Mouse (Mus musculus) heart, embryonic 13.5 days (tissue): ENCODE data around the gene Ttc28. TPM values are rescaled to one million over a fixed set of nuclear protein-coding genes. Genes with fewer than 3 reads are reported as not detected.

ENCODE experiments used
- ATAC-seq: fragments of 200-750 bp; cut with Nextera tagmentation; 2 replicates; pipeline ENCODE4 v1.8.0; 2017; ENCODE audit warnings: moderate TSS enrichment; ENCODE audit not compliant: insufficient number of reproducible peaks, low FRiP score, low TSS enrichment; ENCODE audit errors: extremely low read depth
- H3K27ac ChIP-seq: fragments of 300-500 bp; sonication (generic); replicated peaks from 2 replicates; pipeline ENCODE4 v1.5.1; 2015; ENCODE audit warnings: moderate library complexity, mild to moderate bottlenecking, inconsistent platforms
- H3K27me3 ChIP-seq: fragments of 300-500 bp; sonication (generic); replicated peaks from 2 replicates; pipeline ENCODE4 v1.6.1; 2015; ENCODE audit warnings: mild to moderate bottlenecking, inconsistent platforms
- H3K36me3 ChIP-seq: fragments of 300-500 bp; sonication (generic); 2 replicates; pipeline ENCODE4 v1.6.1; 2015; ENCODE audit warnings: mild to moderate bottlenecking, inconsistent platforms
- H3K4me1 ChIP-seq: fragments of 300-500 bp; sonication (generic); 2 replicates; pipeline ENCODE4 v1.6.1; 2015; ENCODE audit warnings: inconsistent platforms
- H3K4me2 ChIP-seq: fragments of 300-500 bp; sonication (generic); 2 replicates; pipeline ENCODE4 v1.6.1; 2015; ENCODE audit warnings: inconsistent platforms, mild to moderate bottlenecking, moderate library complexity
- H3K4me3 ChIP-seq: fragments of 300-500 bp; sonication (generic); 2 replicates; pipeline ENCODE4 v1.5.1; 2015; ENCODE audit warnings: moderate library complexity, mild to moderate bottlenecking, inconsistent platforms
- H3K9ac ChIP-seq: fragments of 300-500 bp; sonication (generic); 2 replicates; pipeline ENCODE4 v1.6.1; 2015; ENCODE audit warnings: inconsistent platforms, mild to moderate bottlenecking, moderate library complexity
- H3K9me3 ChIP-seq: fragments of 300-500 bp; sonication (generic); 2 replicates; pipeline ENCODE4 v1.6.1; 2016; ENCODE audit warnings: inconsistent platforms
- WGBS: fragments of 180-500 bp; shearing (Covaris S2); methylation state at CpG from one replicate; pipeline ENCODE4 v1.1.7; 2015; ENCODE audit warnings: mixed read lengths; 5-methylcytosine and 5-hydroxymethylcytosine counted together
- polyA plus RNA-seq: library from polyadenylated mRNA; unstranded; fragments of >200 nt; fragmentation: Nextera tagmentation; extraction: Ambion mirVana; gene quantifications from 2 replicates; pipeline ENCODE4 v1.2.1, GENCODE M21; 2015

The Ttc28 gene
- polyA plus RNA-seq, 1 experiment from 2014 or later = 7.6 TPM

DNA sequence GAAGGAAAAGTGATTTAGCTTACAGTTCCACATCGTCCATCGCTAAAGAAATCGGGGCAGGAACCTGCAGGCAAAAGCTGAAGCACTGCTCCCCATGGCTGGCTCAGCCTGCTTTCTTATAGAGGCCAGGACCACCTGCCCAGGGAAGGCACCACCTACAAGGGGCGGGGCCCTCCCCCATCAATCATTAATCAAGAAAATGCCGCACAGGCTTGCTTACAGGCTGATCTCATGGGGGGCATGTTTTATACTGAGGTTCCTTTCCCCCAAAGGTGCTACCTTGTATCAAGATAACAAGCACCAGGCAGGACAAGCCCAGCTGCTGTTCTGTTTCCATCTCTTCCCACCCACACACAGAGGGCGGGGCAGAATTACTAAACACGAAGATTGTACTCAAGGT lies 419.1 kb downstream of the Ttc28 start:
- no peak overlapping the region for H3K4me2 ChIP-seq
- ATAC-seq = no peak
- WGBS = 50% methylated on average over 7 of the region's 7 CpGs

DNA sequence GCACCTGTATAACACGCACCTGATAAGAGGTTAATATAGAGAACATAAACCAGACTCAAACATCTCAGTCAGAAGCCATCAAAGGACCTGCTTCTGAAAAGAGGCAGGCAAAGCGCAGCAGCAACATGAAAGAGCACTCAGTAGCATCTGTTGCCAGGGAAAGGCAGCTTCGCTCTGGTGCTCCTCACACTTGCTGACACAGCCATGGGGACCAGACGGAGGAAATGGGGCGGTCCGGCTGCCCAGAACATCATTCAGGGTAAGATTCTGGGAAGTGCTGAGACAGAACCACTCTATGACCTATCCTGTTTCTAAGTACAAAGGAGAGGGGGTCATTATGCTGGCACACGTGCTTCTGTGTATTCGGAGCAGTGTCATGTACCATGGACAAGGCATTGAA lies 421.2 kb downstream of the Ttc28 start:
- Histone ChIP-seq H3K36me3 (no peaks in the 10 kb centered on the region), H3K9me3 (peaks cover 4% of the 10 kb centered on the region), H3K27me3 (no peaks in the 10 kb centered on the region; the same call in 1 of the 2 replicates), H3K9ac (no peak overlapping the region), H3K4me3 (no peak overlapping the region), H3K4me1 (peaks cover 12% of the 10 kb centered on the region), H3K27ac (no peak overlapping the region), H3K4me2 (no peak overlapping the region)
- ATAC-seq = no peak
- WGBS = 59% methylated on average over 8 of the region's 8 CpGs

More for the DNA sequence above, 419.1 kb downstream of the Ttc28 start:
- Histone ChIP-seq H3K9me3 (no peaks in the 10 kb centered on the region), H3K4me3 (no peak overlapping the region), H3K4me1 (peaks cover 12% of the 10 kb centered on the region), H3K36me3 (no peaks in the 10 kb centered on the region), H3K27ac (no peak overlapping the region), H3K27me3 (no peaks in the 10 kb centered on the region; the same call in 1 of the 2 replicates), H3K9ac (no peak overlapping the region)

DNA sequence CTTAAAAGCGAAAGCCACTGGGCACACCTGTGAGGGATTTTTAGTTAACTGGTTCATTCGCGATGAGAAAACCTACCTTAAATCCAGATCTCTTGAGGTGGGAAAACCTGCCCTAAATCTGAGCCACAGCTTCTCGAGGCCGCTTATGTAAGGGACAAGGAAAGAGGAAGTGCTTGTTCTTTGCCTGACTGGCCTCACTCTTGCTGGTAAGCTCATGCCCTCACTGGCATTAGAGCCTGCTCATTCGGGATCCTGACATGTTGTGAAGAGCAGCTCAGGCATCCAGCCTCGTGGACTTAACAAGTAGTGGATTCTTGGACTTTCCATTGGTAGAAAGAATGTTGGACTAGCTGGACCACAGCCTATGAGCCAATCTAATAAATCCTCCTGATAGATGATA lies 422.1 kb downstream of the Ttc28 start:
- Histone ChIP-seq H3K9me3 (peaks cover 4% of the 10 kb centered on the region), H3K9ac (no peak overlapping the region), H3K27me3 (no peaks in the 10 kb centered on the region; the same call in 1 of the 2 replicates), H3K4me3 (no peak overlapping the region), H3K4me2 (no peak overlapping the region), H3K4me1 (peaks cover 12% of the 10 kb centered on the region), H3K36me3 (no peaks in the 10 kb centered on the region), H3K27ac (no peak overlapping the region)
- no peak for ATAC-seq
- WGBS = 67% methylated on average over 7 of the region's 7 CpGs

DNA sequence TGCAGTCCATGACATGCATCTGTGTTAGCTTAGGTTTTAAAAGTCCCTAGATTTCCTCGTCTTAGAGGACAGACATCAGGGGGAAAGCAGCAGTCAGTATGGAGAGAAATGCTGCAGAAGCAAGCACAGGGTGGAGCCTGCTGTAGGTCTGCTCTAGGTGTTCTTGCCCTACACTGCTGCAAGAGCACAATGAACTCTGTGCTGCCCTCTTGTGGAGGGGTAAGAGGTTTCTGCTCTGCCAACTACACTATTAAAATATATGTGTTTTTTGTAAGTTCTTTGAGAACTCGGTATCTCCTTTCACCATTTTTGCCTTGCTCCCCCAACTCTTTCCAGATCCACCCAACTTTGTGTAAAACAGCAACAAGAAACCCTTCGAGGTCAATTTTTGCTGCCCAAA lies 425.1 kb downstream of the Ttc28 start:
- H3K27ac ChIP-seq = no peak overlapping the region
- H3K36me3 ChIP-seq = no peaks in the 10 kb centered on the region
- no peaks in the 10 kb centered on the region; the same call in 1 of the 2 replicates for H3K27me3 ChIP-seq
- H3K4me1 ChIP-seq = peaks cover 12% of the 10 kb centered on the region
- peaks cover 4% of the 10 kb centered on the region for H3K9me3 ChIP-seq
- no peak overlapping the region for H3K4me3 ChIP-seq
- H3K9ac ChIP-seq = no peak overlapping the region
- H3K4me2 ChIP-seq = no peak overlapping the region
- no peak for ATAC-seq
- WGBS = 82% methylated on average over 3 of the region's 3 CpGs

DNA sequence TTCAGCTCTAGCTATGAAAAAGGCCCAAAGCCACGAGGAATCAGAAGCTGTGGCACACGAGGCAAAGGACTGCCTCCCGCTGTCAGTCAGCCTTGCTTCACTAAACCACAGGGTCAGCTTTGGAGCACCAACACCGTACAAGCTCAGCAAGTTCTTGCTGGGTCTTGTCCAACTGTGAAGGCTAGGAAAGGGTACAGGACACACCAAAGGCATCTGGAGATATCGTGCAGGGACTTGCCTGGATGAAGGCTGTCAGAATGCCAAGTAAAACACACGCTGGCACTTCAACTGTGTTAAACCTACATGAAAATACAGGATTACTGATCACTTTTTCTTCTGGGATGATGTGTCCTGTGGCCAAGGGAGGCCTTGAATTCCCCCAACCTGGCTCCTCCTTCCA lies 430.6 kb downstream of the Ttc28 start:
- WGBS = 51% methylated on average over 6 of the region's 6 CpGs
- Histone ChIP-seq H3K36me3 (no peaks in the 10 kb centered on the region), H3K27ac (no peak overlapping the region), H3K27me3 (no peaks in the 10 kb centered on the region), H3K9ac (no peak overlapping the region), H3K9me3 (peaks cover 18% of the 10 kb centered on the region), H3K4me3 (no peak overlapping the region), H3K4me1 (peaks cover 5% of the 10 kb centered on the region), H3K4me2 (no peak overlapping the region)
- ATAC-seq = no peak

DNA sequence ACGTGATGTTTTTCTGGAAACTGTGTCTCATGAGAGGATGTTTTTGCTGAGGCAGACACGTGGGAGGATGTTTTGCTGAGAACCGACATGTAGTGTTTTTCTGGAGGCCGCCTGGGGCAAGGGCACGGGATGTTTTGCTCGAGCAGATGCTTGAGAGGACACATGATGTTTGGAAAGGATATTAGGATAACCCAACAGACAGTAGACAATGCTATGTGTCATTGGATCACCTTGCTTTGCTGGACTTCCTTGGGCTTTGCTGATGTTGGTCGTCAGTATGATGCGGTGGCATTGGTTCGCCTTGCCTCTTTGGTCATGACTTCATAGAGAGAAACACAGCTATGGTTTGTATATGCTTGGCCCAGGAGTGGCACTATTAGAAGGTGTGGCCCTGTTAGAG lies 434.2 kb downstream of the Ttc28 start:
- H3K27ac ChIP-seq = no peak overlapping the region
- WGBS = 76% methylated on average over 9 of the region's 9 CpGs

DNA sequence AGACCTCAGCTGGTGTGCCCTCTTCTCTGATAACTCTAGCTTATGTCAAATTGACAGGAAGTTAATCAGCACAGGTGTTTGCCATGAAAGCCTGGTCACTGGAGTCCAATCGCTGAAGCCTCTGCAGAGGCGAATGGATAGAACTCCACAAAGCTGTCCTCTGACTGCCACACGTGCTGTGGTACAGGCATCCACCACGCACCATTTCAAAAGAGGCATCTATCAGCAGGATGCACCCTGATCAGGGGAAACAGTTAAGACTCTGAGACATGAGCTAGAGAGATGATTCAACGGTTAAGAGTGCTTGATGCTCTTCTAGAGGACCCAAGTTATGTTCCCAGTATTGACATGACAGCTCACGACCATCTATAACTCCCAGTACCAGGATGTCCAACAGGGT lies 435.5 kb downstream of the Ttc28 start:
- no peak overlapping the region for H3K9ac ChIP-seq
- WGBS = 80% methylated on average over 6 of the region's 6 CpGs
- no peak overlapping the region for H3K4me3 ChIP-seq
- H3K36me3 ChIP-seq = no peaks in the 10 kb centered on the region
- H3K4me2 ChIP-seq = no peak overlapping the region
- H3K9me3 ChIP-seq = peaks cover 17% of the 10 kb centered on the region
- H3K27ac ChIP-seq = no peak overlapping the region
- H3K27me3 ChIP-seq = no peaks in the 10 kb centered on the region
- peaks cover 4% of the 10 kb centered on the region for H3K4me1 ChIP-seq
- ATAC-seq = no peak

More for the DNA sequence above, 434.2 kb downstream of the Ttc28 start:
- H3K4me2 ChIP-seq = no peak overlapping the region
- no peaks in the 10 kb centered on the region for H3K36me3 ChIP-seq
- H3K9me3 ChIP-seq = peaks cover 17% of the 10 kb centered on the region
- H3K4me3 ChIP-seq = no peak overlapping the region
- peaks cover 5% of the 10 kb centered on the region for H3K4me1 ChIP-seq
- H3K9ac ChIP-seq = no peak overlapping the region
- no peak for ATAC-seq
- no peaks in the 10 kb centered on the region for H3K27me3 ChIP-seq

DNA sequence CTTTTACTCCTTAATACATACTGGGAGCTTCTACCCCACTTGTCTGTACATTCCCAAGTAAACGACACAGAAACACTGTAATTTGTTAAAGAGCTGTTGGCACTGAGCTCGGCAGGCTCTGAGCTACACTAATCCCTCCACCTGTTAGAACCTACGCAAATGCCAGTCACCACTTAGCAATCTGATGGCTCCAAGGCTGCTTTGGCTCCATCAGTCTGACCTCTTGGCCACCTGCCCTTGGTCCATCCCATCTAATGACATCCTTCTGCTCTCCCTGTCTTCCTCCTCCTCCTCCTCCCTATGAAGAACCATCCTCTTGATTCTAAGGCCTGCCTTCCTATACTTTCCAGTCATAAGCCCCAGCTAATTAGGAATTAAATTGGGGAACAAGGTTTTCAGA lies 437.9 kb downstream of the Ttc28 start:
- Histone ChIP-seq H3K27me3 (no peaks in the 10 kb centered on the region), H3K27ac (no peak overlapping the region)
- 75% methylated on average over 3 of the region's 3 CpGs for WGBS

DNA sequence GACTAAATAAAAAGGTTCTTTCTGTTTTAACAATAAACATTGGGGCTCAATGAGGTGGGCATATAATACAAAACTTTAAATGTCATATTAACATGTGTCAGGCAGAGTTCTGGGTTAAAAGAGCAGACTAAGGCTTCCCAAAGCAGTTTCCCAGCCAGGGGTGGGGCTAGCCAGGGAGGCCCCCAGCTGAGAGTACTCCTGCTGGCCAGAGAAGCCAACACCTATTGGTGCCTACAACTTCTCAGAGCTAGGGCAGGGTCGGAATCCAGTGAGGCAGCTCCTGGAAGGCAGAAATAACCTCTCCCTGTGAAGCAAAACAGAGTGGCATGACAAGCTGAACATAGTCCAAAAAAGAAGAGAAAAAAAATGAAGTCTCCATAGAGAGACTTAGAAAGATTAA lies 439.3 kb downstream of the Ttc28 start:
- Histone ChIP-seq H3K27me3 (no peaks in the 10 kb centered on the region), H3K4me1 (no peaks in the 10 kb centered on the region), H3K4me3 (no peak overlapping the region), H3K4me2 (no peak overlapping the region), H3K9ac (no peak overlapping the region), H3K27ac (no peak overlapping the region), H3K9me3 (peaks cover 3% of the 10 kb centered on the region; the same call in 1 of the 2 replicates), H3K36me3 (no peaks in the 10 kb centered on the region)
- ATAC-seq = no peak
- WGBS = 27% methylated on average over 1 of the region's 1 CpGs

More for the DNA sequence above, 437.9 kb downstream of the Ttc28 start:
- no peaks in the 10 kb centered on the region for H3K4me1 ChIP-seq
- H3K9ac ChIP-seq = no peak overlapping the region
- H3K9me3 ChIP-seq = peaks cover 14% of the 10 kb centered on the region
- H3K36me3 ChIP-seq = no peaks in the 10 kb centered on the region
- ATAC-seq = no peak
- H3K4me3 ChIP-seq = no peak overlapping the region
- no peak overlapping the region for H3K4me2 ChIP-seq

DNA sequence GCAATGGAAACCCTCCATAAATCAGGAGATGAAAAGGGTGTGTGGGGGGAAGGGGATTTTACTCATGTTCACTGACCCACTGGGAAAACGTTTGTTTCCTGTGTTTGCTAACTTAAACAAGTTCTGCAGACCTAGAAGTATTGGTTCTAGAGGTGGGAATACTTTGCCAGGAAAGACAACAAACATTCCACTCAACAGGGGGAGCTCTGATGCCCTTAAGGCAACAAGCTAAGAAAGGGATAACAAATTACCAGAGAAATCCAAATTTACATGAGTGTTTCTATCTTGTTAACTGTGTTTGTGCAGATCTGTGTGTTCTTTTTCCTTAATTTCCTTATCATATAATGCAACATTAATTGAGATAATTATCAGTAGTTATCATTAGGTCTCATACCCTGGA lies 446.2 kb downstream of the Ttc28 start:
- ATAC-seq = no peak
- Histone ChIP-seq H3K4me1 (peaks cover 8% of the 10 kb centered on the region), H3K9me3 (no peaks in the 10 kb centered on the region), H3K27me3 (no peaks in the 10 kb centered on the region), H3K27ac (no peak overlapping the region), H3K4me2 (no peak overlapping the region), H3K9ac (no peak overlapping the region), H3K36me3 (no peaks in the 10 kb centered on the region), H3K4me3 (no peak overlapping the region)
- WGBS = 27% methylated on average over 1 of the region's 1 CpGs

DNA sequence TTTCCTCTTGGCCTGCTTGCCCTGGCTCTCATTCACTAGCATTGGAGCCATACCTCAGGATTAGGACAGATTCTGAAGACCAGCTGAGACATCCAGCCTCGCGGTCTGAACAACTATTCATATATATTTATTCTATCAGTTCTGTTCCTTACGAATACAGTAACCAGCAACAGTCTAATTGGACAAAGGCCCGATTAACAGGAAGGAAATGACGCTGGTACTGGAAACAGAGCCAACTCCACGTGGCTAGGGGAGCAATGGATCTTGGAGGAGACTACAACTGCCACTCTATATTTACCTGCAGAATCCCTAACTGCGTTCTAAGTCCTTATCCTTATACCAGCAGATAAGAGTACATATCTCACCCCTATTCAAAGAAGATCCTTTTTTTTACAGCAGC lies 447.8 kb downstream of the Ttc28 start:
- WGBS = 62% methylated on average over 7 of the region's 7 CpGs
- no peaks in the 10 kb centered on the region for H3K27me3 ChIP-seq
- no peaks in the 10 kb centered on the region for H3K9me3 ChIP-seq
- no peak overlapping the region for H3K4me3 ChIP-seq
- H3K27ac ChIP-seq = no peak overlapping the region
- H3K4me1 ChIP-seq = peaks cover 21% of the 10 kb centered on the region
- no peaks in the 10 kb centered on the region for H3K36me3 ChIP-seq
- no peak overlapping the region for H3K4me2 ChIP-seq
- H3K9ac ChIP-seq = no peak overlapping the region
- ATAC-seq = no peak

DNA sequence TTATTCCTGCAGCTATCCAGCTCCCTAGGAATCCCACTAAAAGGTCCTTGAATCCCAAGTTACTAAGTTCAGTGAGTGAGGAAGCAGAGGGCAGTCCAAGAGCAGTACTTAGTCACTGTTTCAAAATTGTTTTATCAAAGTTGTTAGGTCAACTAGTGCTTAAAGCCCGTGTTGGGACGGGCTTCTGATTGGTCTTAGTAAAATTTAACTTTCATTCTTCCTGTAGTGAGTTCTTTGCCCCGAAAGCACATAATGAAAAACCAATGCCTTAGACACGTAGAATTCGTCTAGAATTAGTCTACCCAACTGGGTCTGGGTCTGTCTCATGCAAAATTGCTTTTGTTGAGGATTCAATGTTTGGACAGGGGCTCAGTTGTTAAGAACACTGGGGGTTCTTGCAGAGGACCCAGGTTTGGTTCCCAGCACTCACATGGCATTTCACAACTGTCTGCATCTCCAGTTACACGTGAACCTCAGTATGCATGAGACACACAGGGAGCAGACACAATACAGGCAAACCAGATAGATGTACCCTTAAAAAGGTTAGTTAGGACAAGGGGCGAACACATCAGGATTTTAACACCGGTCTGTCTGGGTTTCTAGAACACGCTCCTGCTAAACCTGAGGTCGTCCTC lies 450.3 kb downstream of the Ttc28 start:
- Histone ChIP-seq H3K9me3 (no peaks in the 10 kb centered on the region), H3K36me3 (peaks cover 22% of the 10 kb centered on the region), H3K4me2 (peak overlapping the region; percentile 76), H3K27ac (peak overlapping the region; percentile 89), H3K27me3 (no peaks in the 10 kb centered on the region), H3K4me1 (peaks cover 28% of the 10 kb centered on the region), H3K9ac (peak overlapping the region; percentile 87), H3K4me3 (peak overlapping the region; percentile 98)
- ATAC-seq = no peak
- 25% methylated on average over 10 of the region's 10 CpGs for WGBS
